Mouse (Mus musculus) limb, embryonic 15.5 days (tissue): ENCODE measurements around the gene Calhm3. TPM values are rescaled to one million over a fixed set of nuclear protein-coding genes. Genes with fewer than 3 reads are reported as not detected.

Experiments
- polyA plus RNA-seq: library from polyadenylated mRNA; unstranded; fragments of >200 nt; fragmentation: Nextera tagmentation; extraction: Ambion mirVana; gene quantifications from 2 replicates; pipeline ENCODE4 v1.2.1, GENCODE M21; 2015

Gene Calhm3
- polyA plus RNA-seq, 1 experiment from 2014 or later = not detected

Other genes with a start within 250 kb of the Calhm3 start
- 0.56 and 0.68 TPM in 2 replicates for gene Ina, start 143.1 kb downstream of the Calhm3 start, polyA plus RNA-seq
- 70.4 and 71.5 TPM in 2 replicates for gene Nt5c2, start 142.6 kb downstream of the Calhm3 start, polyA plus RNA-seq
- gene Pcgf6, start 106.9 kb downstream of the Calhm3 start, polyA plus RNA-seq = 11.0 and 14.0 TPM in 2 replicates
- 3.3 and 4.6 TPM in 2 replicates for gene Taf5, start 90.0 kb downstream of the Calhm3 start, polyA plus RNA-seq
- gene Usmg5, start 67.1 kb downstream of the Calhm3 start, polyA plus RNA-seq = 996 and 1,159 TPM in 2 replicates
- gene Pdcd11, start 67.0 kb downstream of the Calhm3 start, polyA plus RNA-seq = 7.7 and 8.8 TPM in 2 replicates
- gene Calhm2, start 19.5 kb downstream of the Calhm3 start, polyA plus RNA-seq = 13.0 and 13.6 TPM in 2 replicates
- not detected in 2 replicates for gene Calhm1, start 13.5 kb downstream of the Calhm3 start, polyA plus RNA-seq
- 6.2 and 8.2 TPM in 2 replicates for gene Neurl1a, start 21.1 kb upstream of the Calhm3 start, polyA plus RNA-seq